Mouse (Mus musculus): ENCODE results near the gene Dyrk4.

- TF ChIP-seq CTCF (IDR thresholded peaks at IDR 0.05; ENCODE audit: low read depth) (no peak), EP300 (optimal IDR thresholded peaks at IDR 0.05) (no peak)
Observed at GRCm38 (mm10) chr6:126910727-126911126, 10.9 kb downstream of the Dyrk4 start.
